Mouse (Mus musculus) neural tube, embryonic 15.5 days (tissue): ENCODE data around the gene Hnrnpab. TPM values are rescaled to one million over a fixed set of nuclear protein-coding genes. Genes with fewer than 3 reads are reported as not detected.

Source experiments
- ATAC-seq: fragments of 200-750 bp; cut with Nextera tagmentation; 2 replicates; pipeline ENCODE4 v1.8.0; 2017; ENCODE audit warnings: mild to moderate bottlenecking, moderate TSS enrichment, moderate library complexity; ENCODE audit not compliant: low FRiP score
- H3K27ac ChIP-seq: fragments of 300-500 bp; sonication (generic); replicated peaks from 2 replicates; pipeline ENCODE4 v1.5.1; 2015; ENCODE audit warnings: mild to moderate bottlenecking, inconsistent platforms
- H3K27me3 ChIP-seq: fragments of 300-500 bp; sonication (generic); replicated peaks from 2 replicates; pipeline ENCODE4 v1.6.1; 2015; ENCODE audit warnings: inconsistent platforms
- H3K36me3 ChIP-seq: fragments of 300-500 bp; sonication (generic); 2 replicates; pipeline ENCODE4 v1.6.1; 2015; ENCODE audit warnings: inconsistent platforms
- H3K4me1 ChIP-seq: fragments of 300-500 bp; sonication (generic); 2 replicates; pipeline ENCODE4 v1.6.1; 2015; ENCODE audit warnings: inconsistent platforms
- H3K4me2 ChIP-seq: fragments of 300-500 bp; sonication (generic); 2 replicates; pipeline ENCODE4 v1.6.1; 2015; ENCODE audit warnings: inconsistent platforms, mild to moderate bottlenecking, moderate library complexity
- H3K4me3 ChIP-seq: fragments of 300-500 bp; sonication (generic); replicated peaks from 2 replicates; pipeline ENCODE4 v1.5.1; 2015; ENCODE audit warnings: mild to moderate bottlenecking, inconsistent platforms
- H3K9ac ChIP-seq: fragments of 300-500 bp; sonication (generic); replicated peaks from 2 replicates; pipeline ENCODE4 v1.6.1; 2015; ENCODE audit warnings: mild to moderate bottlenecking, inconsistent platforms
- H3K9me3 ChIP-seq: fragments of 300-500 bp; sonication (generic); replicated peaks from 2 replicates; pipeline ENCODE4 v1.6.1; 2016; ENCODE audit warnings: inconsistent platforms
- WGBS: fragments of 180-500 bp; shearing (Covaris S2); methylation state at CpG from one replicate; pipeline ENCODE4 v1.1.7; 2015; ENCODE audit warnings: mixed read lengths; 5-methylcytosine and 5-hydroxymethylcytosine counted together
- polyA plus RNA-seq: library from polyadenylated mRNA; unstranded; fragments of >200 nt; fragmentation: Nextera tagmentation; extraction: Ambion mirVana; gene quantifications from 2 replicates; pipeline ENCODE4 v1.2.1, GENCODE M21; 2015

Gene Hnrnpab
- polyA plus RNA-seq, 1 experiment from 2014 or later: 241 TPM

- peaks cover 56% of the 10 kb centered on the region for H3K4me1 ChIP-seq
- ATAC-seq: no peak
- H3K27ac ChIP-seq: no peak overlapping the region
- H3K4me2 ChIP-seq: no peak overlapping the region
- 0 out of 2 replicates have a peak, but pooled peaks cover 7% of the 10 kb centered on the region for H3K27me3 ChIP-seq
- no peak overlapping the region for H3K4me3 ChIP-seq
- WGBS: 83% methylated on average over 7 of the region's 7 CpGs
- no peak overlapping the region for H3K9ac ChIP-seq
- peaks cover 24% of the 10 kb centered on the region; the same call in 1 of the 2 replicates for H3K36me3 ChIP-seq
- no peaks in the 10 kb centered on the region for H3K9me3 ChIP-seq
Observed at GRCm38 (mm10) chr11:51646245-51646644, 39.6 kb upstream of the Hnrnpab start.

- ATAC-seq: no peak
- WGBS: 76% methylated on average over 13 of the region's 13 CpGs
- peaks cover 48% of the 10 kb centered on the region for H3K4me1 ChIP-seq
Observed at GRCm38 (mm10) chr11:51645293-51645692, 38.6 kb upstream of the Hnrnpab start.

GRCm38 (mm10) chr11:51644217-51644616, 37.6 kb upstream of the Hnrnpab start:
- peaks cover 37% of the 10 kb centered on the region for H3K4me1 ChIP-seq
- H3K4me3 ChIP-seq: no peak overlapping the region
- WGBS: 77% methylated on average over 16 of the region's 16 CpGs
- peaks cover 24% of the 10 kb centered on the region; the same call in 1 of the 2 replicates for H3K36me3 ChIP-seq
- 0 out of 2 replicates have a peak, but pooled peaks cover 2% of the 10 kb centered on the region for H3K27me3 ChIP-seq
- no peak overlapping the region for H3K4me2 ChIP-seq
- no peak overlapping the region for H3K27ac ChIP-seq
- H3K9ac ChIP-seq: no peak overlapping the region
- no peak for ATAC-seq
- H3K9me3 ChIP-seq: no peaks in the 10 kb centered on the region

More at GRCm38 (mm10) chr11:51645293-51645692, 38.6 kb upstream of the Hnrnpab start:
- Histone ChIP-seq H3K4me3 (no peak overlapping the region), H3K27me3 (0 out of 2 replicates have a peak, but pooled peaks cover 7% of the 10 kb centered on the region), H3K4me2 (no peak overlapping the region), H3K9ac (no peak overlapping the region), H3K36me3 (peaks cover 24% of the 10 kb centered on the region; the same call in 1 of the 2 replicates), H3K9me3 (no peaks in the 10 kb centered on the region), H3K27ac (no peak overlapping the region)

- Histone ChIP-seq H3K4me3 (no peak overlapping the region), H3K9ac (no peak overlapping the region), H3K4me2 (no peak overlapping the region; the same call in 1 of the 2 replicates), H3K9me3 (no peaks in the 10 kb centered on the region), H3K4me1 (peaks cover 33% of the 10 kb centered on the region), H3K27ac (no peak overlapping the region), H3K36me3 (peaks cover 24% of the 10 kb centered on the region; the same call in 1 of the 2 replicates), H3K27me3 (no peaks in the 10 kb centered on the region)
- no peak for ATAC-seq
- 67% methylated on average over 15 of the region's 15 CpGs for WGBS
Observed at GRCm38 (mm10) chr11:51643761-51644160, 37.1 kb upstream of the Hnrnpab start.

- H3K9me3 ChIP-seq: no peaks in the 10 kb centered on the region
- peaks cover 24% of the 10 kb centered on the region; the same call in 1 of the 2 replicates for H3K36me3 ChIP-seq
- ATAC-seq: no peak; the same call in 1 of the 2 replicates
- WGBS: 81% methylated on average over 9 of the region's 9 CpGs
- H3K27me3 ChIP-seq: no peaks in the 10 kb centered on the region
- H3K4me2 ChIP-seq: no peak overlapping the region
- H3K4me1 ChIP-seq: peaks cover 27% of the 10 kb centered on the region
- H3K27ac ChIP-seq: no peak overlapping the region
- H3K4me3 ChIP-seq: no peak overlapping the region
- no peak overlapping the region for H3K9ac ChIP-seq
Observed at GRCm38 (mm10) chr11:51643202-51643601, 36.6 kb upstream of the Hnrnpab start.

GRCm38 (mm10) chr11:51640748-51641147, 34.1 kb upstream of the Hnrnpab start:
- WGBS: 89% methylated on average over 7 of the region's 7 CpGs
- H3K4me2 ChIP-seq: no peak overlapping the region
- H3K9me3 ChIP-seq: no peaks in the 10 kb centered on the region
- ATAC-seq: no peak
- no peak overlapping the region for H3K4me3 ChIP-seq
- no peak overlapping the region for H3K9ac ChIP-seq
- peaks cover 23% of the 10 kb centered on the region for H3K4me1 ChIP-seq
- H3K27me3 ChIP-seq: no peaks in the 10 kb centered on the region
- H3K27ac ChIP-seq: no peak overlapping the region
- peaks cover 24% of the 10 kb centered on the region; the same call in 1 of the 2 replicates for H3K36me3 ChIP-seq

- Histone ChIP-seq H3K9me3 (no peaks in the 10 kb centered on the region), H3K4me2 (no peak overlapping the region), H3K27me3 (no peaks in the 10 kb centered on the region), H3K36me3 (peaks cover 9% of the 10 kb centered on the region), H3K4me3 (no peak overlapping the region), H3K9ac (no peak overlapping the region), H3K4me1 (peaks cover 35% of the 10 kb centered on the region), H3K27ac (no peak overlapping the region)
- WGBS: 77% methylated on average over 5 of the region's 5 CpGs
- no peak for ATAC-seq
Observed at GRCm38 (mm10) chr11:51638497-51638896, 31.9 kb upstream of the Hnrnpab start.

GRCm38 (mm10) chr11:51637971-51638414, 31.3 kb upstream of the Hnrnpab start:
- H3K27ac ChIP-seq: no peak overlapping the region
- WGBS: 8% methylated on average over 17 of the region's 17 CpGs
- peaks cover 4% of the 10 kb centered on the region for H3K36me3 ChIP-seq
- peaks cover 32% of the 10 kb centered on the region for H3K4me1 ChIP-seq
- no peak overlapping the region for H3K4me3 ChIP-seq
- peak overlapping the region; percentile 38 for H3K4me2 ChIP-seq
- H3K9me3 ChIP-seq: no peaks in the 10 kb centered on the region
- no peak for ATAC-seq
- no peak overlapping the region for H3K9ac ChIP-seq
- H3K27me3 ChIP-seq: no peaks in the 10 kb centered on the region

GRCm38 (mm10) chr11:51636323-51636684, 29.7 kb upstream of the Hnrnpab start:
- WGBS: 8% methylated on average over 6 of the region's 6 CpGs
- H3K4me1 ChIP-seq: peaks cover 38% of the 10 kb centered on the region
- peak; percentile 59 for ATAC-seq

GRCm38 (mm10) chr11:51635525-51636322, 29.1 kb upstream of the Hnrnpab start, which contains the start of gene Rmnd5b:
Gene Rmnd5b, minus strand, starts transcription at chr11:51635896.
- peak within 1 kb of the TSS; percentile 89 for H3K9ac ChIP-seq
- under 1% methylated on average over 61 of the region's 61 CpGs for WGBS

More at GRCm38 (mm10) chr11:51636323-51636684, 29.7 kb upstream of the Hnrnpab start:
- Histone ChIP-seq H3K4me3 (peak overlapping the region; percentile 85), H3K9ac (peak overlapping the region; percentile 89), H3K9me3 (no peaks in the 10 kb centered on the region), H3K27me3 (no peaks in the 10 kb centered on the region), H3K4me2 (peak overlapping the region; percentile 78), H3K27ac (peak overlapping the region; percentile 89), H3K36me3 (no peaks in the 10 kb centered on the region; the same call in 1 of the 2 replicates)

GRCm38 (mm10) chr11:51635127-51635524, 28.5 kb upstream of the Hnrnpab start:
- Histone ChIP-seq H3K4me2 (peak overlapping the region; percentile 78), H3K27ac (peak overlapping the region; percentile 89), H3K36me3 (no peaks in the 10 kb centered on the region; the same call in 1 of the 2 replicates), H3K4me1 (peaks cover 38% of the 10 kb centered on the region), H3K4me3 (peak overlapping the region; percentile 85), H3K27me3 (no peaks in the 10 kb centered on the region), H3K9me3 (no peaks in the 10 kb centered on the region), H3K9ac (peak overlapping the region; percentile 89)
- 17% methylated on average over 6 of the region's 6 CpGs for WGBS
- ATAC-seq: no peak

More at GRCm38 (mm10) chr11:51635525-51636322, 29.1 kb upstream of the Hnrnpab start, which contains the start of gene Rmnd5b:
- H3K27me3 ChIP-seq: no peaks in the 10 kb centered on the region
- no peaks in the 10 kb centered on the region for H3K9me3 ChIP-seq
- H3K27ac ChIP-seq: peak within 1 kb of the TSS; percentile 89
- peaks cover 38% of the 10 kb centered on the region for H3K4me1 ChIP-seq
- peak; percentile 94 for ATAC-seq
- no peaks in the 10 kb centered on the region; the same call in 1 of the 2 replicates for H3K36me3 ChIP-seq
- peak within 1 kb of the TSS; percentile 78 for H3K4me2 ChIP-seq
- H3K4me3 ChIP-seq: peak within 1 kb of the TSS; percentile 85
